Mouse (Mus musculus) ES-Bruce4 (cell line): ENCODE measurements at regions not wholly inside any gene's neighbourhood (a gene's known extent, or its start where the extent isn't known, plus 50 kb on each side); places are given as distances from the start of the nearest gene placed in this dataset.

Experiments used
- H3K27ac ChIP-seq: 2 replicates; pipeline ENCODE4 v1.5.1; 2012; ENCODE audit warnings: low read length, inconsistent platforms; ENCODE audit not compliant: insufficient read depth
- H3K27me3 ChIP-seq: 2 replicates; pipeline ENCODE4 v1.6.1; 2012; ENCODE audit warnings: mild to moderate bottlenecking, low read length, inconsistent platforms; ENCODE audit not compliant: control insufficient read depth, poor library complexity, insufficient read depth, severe bottlenecking
- H3K36me3 ChIP-seq: 2 replicates; pipeline ENCODE4 v1.6.1; 2012; ENCODE audit warnings: inconsistent platforms, mild to moderate bottlenecking, low read length, moderate library complexity; ENCODE audit not compliant: control insufficient read depth, poor library complexity, insufficient read depth, severe bottlenecking
- H3K4me1 ChIP-seq: one replicate; pipeline ENCODE4 v1.8.1; 2011; ENCODE audit warnings: low read length; ENCODE audit not compliant: control insufficient read depth, insufficient read depth
- H3K4me3 ChIP-seq: 2 replicates; pipeline ENCODE4 v1.5.1; 2011; ENCODE audit warnings: low read depth, mild to moderate bottlenecking, low read length
- H3K9ac ChIP-seq: 2 replicates; pipeline ENCODE4 v1.6.1; 2012; ENCODE audit warnings: low read depth, mild to moderate bottlenecking, inconsistent platforms; ENCODE audit not compliant: poor library complexity, severe bottlenecking
- H3K9me3 ChIP-seq: replicated peaks from 2 replicates; pipeline ENCODE4 v1.6.1; 2012; ENCODE audit warnings: mild to moderate bottlenecking, low read length, inconsistent platforms; ENCODE audit not compliant: control insufficient read depth, poor library complexity, insufficient read depth, severe bottlenecking
- CTCF ChIP-seq: IDR thresholded peaks from one replicate; pipeline ENCODE4 v1.8.1; 2011; ENCODE audit warnings: low read depth, low read length
- EP300 ChIP-seq: IDR thresholded peaks from 2 replicates; pipeline ENCODE4 v1.6.1; 2011; ENCODE audit warnings: low read depth, low read length; ENCODE audit not compliant: insufficient read depth
- POLR2A ChIP-seq: IDR thresholded peaks from one replicate; pipeline ENCODE4 v1.8.1; 2011; ENCODE audit warnings: low read length; ENCODE audit not compliant: insufficient read depth

DNA sequence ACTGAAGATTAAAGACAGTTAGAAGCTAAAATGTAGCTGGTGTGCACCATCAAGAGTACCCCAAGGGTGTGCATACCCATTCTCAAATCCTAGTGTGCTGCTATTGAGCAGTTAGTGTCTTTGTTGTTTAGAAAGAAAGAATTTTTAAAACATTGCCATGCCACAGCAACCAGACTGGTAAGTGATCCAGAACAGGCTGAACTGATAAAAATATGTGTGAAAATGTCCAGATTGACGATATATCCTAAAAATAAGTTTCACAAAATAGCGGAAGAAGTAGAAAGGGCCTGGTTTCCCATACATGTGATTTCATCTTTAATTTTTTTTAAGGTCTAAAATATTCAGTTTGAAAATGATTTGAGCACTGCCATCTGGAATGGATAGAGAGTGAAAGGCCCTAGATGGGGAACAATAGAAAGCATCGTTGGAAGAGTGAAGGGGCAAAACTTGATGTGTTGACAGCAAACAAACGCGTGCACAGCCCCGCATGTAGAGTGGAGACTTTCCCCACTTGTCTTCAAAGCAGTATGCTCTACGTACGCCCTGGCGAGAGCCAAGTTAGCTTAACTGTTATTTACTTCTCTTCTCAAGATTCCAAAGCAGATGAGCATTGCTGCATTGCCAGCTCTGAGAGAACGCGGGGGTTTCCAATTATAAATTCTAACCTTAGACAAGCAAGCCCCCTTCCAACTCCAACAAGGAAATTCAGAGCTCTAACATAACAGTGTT, 100.3 kb downstream of the Rap2a start:
- Histone ChIP-seq H3K9me3 (no peaks in the 10 kb centered on the region), H3K4me3 (no peak overlapping the region), H3K27me3 (no peaks in the 10 kb centered on the region), H3K27ac (no peak overlapping the region), H3K4me1 (no peaks in the 10 kb centered on the region), H3K9ac (no peak overlapping the region), H3K36me3 (no peaks in the 10 kb centered on the region)
- TF ChIP-seq EP300 (no peak), CTCF (no peak), POLR2A (no peak)

DNA sequence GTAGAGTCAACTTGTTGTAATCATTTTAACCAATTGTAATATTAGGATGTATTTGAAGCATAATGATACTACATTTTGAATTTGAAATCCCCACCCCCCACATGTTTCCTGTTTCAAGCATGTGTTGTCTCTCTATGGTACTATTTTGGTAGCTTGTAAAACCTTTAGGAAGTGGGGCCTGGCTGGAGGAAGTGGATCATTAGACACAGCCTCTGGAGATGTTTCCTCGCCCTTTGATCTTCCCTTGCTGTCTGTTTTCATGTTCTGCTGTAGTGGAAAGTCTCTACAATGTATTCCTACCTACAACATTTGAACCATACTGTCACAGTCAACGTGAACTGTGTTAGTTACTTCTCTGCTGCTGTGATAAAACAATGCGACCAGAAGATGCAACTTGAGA, 105.6 kb downstream of the Rap2a start:
- TF ChIP-seq POLR2A, result no peak
- no peak for TF ChIP-seq EP300
- no peak for TF ChIP-seq CTCF
- Histone ChIP-seq H3K4me3 (no peak overlapping the region), H3K36me3 (no peaks in the 10 kb centered on the region), H3K4me1 (no peaks in the 10 kb centered on the region), H3K9me3 (no peaks in the 10 kb centered on the region), H3K27ac (no peak overlapping the region), H3K27me3 (no peaks in the 10 kb centered on the region), H3K9ac (no peak overlapping the region)

DNA sequence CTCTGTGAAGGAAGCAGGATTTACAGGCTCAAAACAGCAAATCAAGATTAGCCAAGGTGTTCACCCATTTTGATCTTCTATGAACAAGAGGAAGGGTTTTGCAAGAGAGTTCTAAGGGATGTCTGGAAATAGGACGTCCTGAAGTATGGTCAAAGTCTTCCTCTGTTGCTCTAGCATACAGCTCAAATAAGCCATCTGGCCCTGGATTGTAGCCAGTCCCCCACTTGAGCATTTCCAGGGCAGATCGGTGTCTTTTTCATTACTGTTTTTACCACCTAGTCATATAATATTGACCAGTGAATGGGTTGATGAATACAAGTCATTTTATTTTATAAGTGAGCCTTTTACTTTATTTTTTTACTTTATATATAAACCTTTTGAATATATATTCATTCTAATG, 113.9 kb downstream of the Rap2a start:
- no peak for TF ChIP-seq CTCF
- TF ChIP-seq POLR2A, result no peak
- TF ChIP-seq EP300, result no peak
- no peaks in the 10 kb centered on the region for H3K36me3 ChIP-seq
- H3K9ac ChIP-seq, result no peak overlapping the region
- H3K27me3 ChIP-seq, result no peaks in the 10 kb centered on the region
- H3K4me3 ChIP-seq, result no peak overlapping the region
- no peaks in the 10 kb centered on the region for H3K9me3 ChIP-seq
- H3K27ac ChIP-seq, result no peak overlapping the region
- no peaks in the 10 kb centered on the region for H3K4me1 ChIP-seq

DNA sequence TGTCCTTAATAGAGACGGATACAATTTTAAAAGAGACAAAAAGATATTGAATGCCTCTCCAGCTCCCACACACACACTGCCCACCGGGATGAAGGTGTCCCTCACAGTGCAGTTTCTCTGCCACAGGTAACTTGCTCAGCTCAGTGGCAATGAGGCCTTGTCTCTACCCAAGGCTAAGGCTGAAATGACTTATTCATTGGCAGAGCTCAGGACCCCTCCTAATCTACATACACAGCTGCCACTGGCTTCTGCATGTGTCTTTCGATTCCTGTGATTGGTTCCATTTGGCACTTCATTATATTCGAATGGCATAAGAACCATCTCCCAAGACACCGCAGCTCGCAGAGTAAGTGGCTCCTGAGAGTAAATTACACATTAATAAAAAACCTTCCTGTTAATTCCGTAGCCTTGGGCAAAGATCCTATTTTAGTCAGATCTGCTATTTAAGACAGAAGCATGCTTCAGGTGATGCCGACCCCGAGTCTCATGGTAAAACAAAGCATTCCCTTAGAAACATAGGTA, 122.2 kb downstream of the Rap2a start:
- no peaks in the 10 kb centered on the region for H3K4me1 ChIP-seq
- H3K27ac ChIP-seq, result no peak overlapping the region
- H3K9ac ChIP-seq, result no peak overlapping the region
- TF ChIP-seq EP300 (no peak), POLR2A (no peak), CTCF (no peak)
- no peaks in the 10 kb centered on the region for H3K27me3 ChIP-seq
- H3K36me3 ChIP-seq, result no peaks in the 10 kb centered on the region
- no peaks in the 10 kb centered on the region; the same call in 1 of the 2 replicates for H3K9me3 ChIP-seq
- no peak overlapping the region for H3K4me3 ChIP-seq

- no peaks in the 10 kb centered on the region; the same call in 1 of the 2 replicates for H3K9me3 ChIP-seq
- H3K4me3 ChIP-seq, result no peak overlapping the region
- H3K4me1 ChIP-seq, result no peaks in the 10 kb centered on the region
- H3K27me3 ChIP-seq, result no peaks in the 10 kb centered on the region
- no peak overlapping the region for H3K9ac ChIP-seq
- TF ChIP-seq CTCF, result no peak
- TF ChIP-seq EP300, result no peak
- no peak for TF ChIP-seq POLR2A
- H3K36me3 ChIP-seq, result no peaks in the 10 kb centered on the region
- no peak overlapping the region for H3K27ac ChIP-seq
Observed at GRCm38 (mm10) chr14:120601510-120601909, 123.3 kb downstream of the Rap2a start.

- no peaks in the 10 kb centered on the region for H3K27me3 ChIP-seq
- no peaks in the 10 kb centered on the region for H3K9me3 ChIP-seq
- H3K36me3 ChIP-seq, result no peaks in the 10 kb centered on the region
- H3K27ac ChIP-seq, result no peak overlapping the region
- TF ChIP-seq POLR2A, result no peak
- no peak for TF ChIP-seq CTCF
- no peak for TF ChIP-seq EP300
- H3K4me3 ChIP-seq, result no peak overlapping the region
- H3K9ac ChIP-seq, result no peak overlapping the region
- no peaks in the 10 kb centered on the region for H3K4me1 ChIP-seq
Observed at GRCm38 (mm10) chr14:120603849-120604492, 125.7 kb downstream of the Rap2a start.
